Comparison of ENCODE assay signal across 1 mouse cellular context in the genomic region with DNA sequence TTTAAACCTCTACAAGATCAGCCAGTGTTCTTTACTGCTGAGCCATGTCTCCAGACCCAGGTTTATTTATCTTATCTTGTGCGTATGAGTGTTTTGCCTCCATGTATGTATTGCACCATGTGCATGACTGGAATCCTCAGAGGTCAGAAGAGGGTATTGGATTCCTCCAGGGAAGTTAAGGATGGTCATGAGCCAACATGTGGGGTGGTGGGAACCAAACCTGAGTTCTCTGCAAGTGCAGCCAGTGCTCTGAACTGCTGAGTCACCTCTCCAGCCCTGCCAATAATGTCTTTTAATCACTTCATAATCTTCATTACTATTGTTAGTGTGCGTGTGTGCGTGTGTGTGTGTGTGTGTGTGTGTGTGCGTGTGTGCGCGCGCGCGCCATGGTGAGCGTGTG.
TF ChIP-seq lines count a peak whose summit lies in the region.

No protein-coding gene starts in this region.

TF ChIP-seq in ES-E14, 5 proteins besides CTCF, POLR2A, EP300 and RAD21:
- no peak for TF ChIP-seq HCFC1 (IDR thresholded peaks at IDR 0.05; ENCODE audit: borderline replicate concordance, insufficient read depth, low read length)
- 0 out of 2 replicates have a peak, but pooled peaks have one; percentile 45 for TF ChIP-seq MAFK (IDR thresholded peaks at IDR 0.05; ENCODE audit: insufficient read depth, low read depth, low read length)
